ENCODE assay signal across 23 mouse cellular contexts in the genomic region with DNA sequence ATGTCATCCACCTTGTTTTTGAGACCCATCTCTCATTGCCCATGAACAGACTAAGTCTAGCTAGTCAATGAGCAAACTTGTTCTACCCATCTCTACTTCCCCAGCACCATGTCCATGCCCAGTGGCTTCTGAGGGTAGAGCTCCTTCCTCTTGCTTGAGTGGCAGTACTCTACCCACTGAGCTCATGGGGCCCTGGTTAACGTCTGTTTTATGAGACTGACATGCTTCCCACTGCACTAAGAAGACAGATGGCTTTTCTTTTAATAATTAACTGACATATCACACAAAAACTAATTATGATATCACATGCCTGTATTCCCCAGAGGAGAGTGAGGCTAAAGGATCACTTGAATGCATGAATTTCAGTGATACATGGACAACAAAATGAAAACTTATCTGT.
DNase-seq lines count a peak whose midpoint lies in the region; ATAC-seq and TF ChIP-seq lines count a peak whose summit lies in the region.
"Had no signal": no experiment of that assay in that cellular context is flagged by ENCODE, and none has a peak within 500 bp of the region (broad histone marks: within the 10 kb centered on the region; RNA-seq: fewer than 3 reads in every experiment).

No protein-coding gene starts in this region.

- H3K4me1 ChIP-seq in intestine, embryonic 15.5 days (replicated peaks) = no peaks in the 10 kb centered on the region
- no peaks in the 10 kb centered on the region for H3K4me1 ChIP-seq in intestine, postnatal 0 days (replicated peaks; ENCODE audit: control insufficient read depth, insufficient read depth, low read length)
- no peaks in the 10 kb centered on the region for H3K4me1 ChIP-seq in hindbrain, postnatal 0 days (ENCODE audit: insufficient read depth, low read length)
- H3K4me1 ChIP-seq: embryonic facial prominence, embryonic 10.5 days; embryonic facial prominence, embryonic 12.5 days; forebrain, embryonic 13.5 days; forebrain, embryonic 15.5 days had no signal

- ATAC-seq in intestine, embryonic 15.5 days = peak; percentile 88
- peak; percentile 73 for ATAC-seq in intestine, postnatal 0 days
- no peak for ATAC-seq in hindbrain, postnatal 0 days
- ATAC-seq: activated CD4-positive, CD25-positive, alpha-beta regulatory T cell, adult 4 months; CD4-positive, CD25-positive, alpha-beta regulatory T cell, adult 4 months; forebrain, embryonic 13.5 days; forebrain, embryonic 15.5 days; Patski had no signal

- H3K27ac ChIP-seq in intestine, embryonic 15.5 days = no peak overlapping the region
- no peak overlapping the region for H3K27ac ChIP-seq in intestine, postnatal 0 days (ENCODE audit: low read depth, low read length)
- H3K27ac ChIP-seq in hindbrain, postnatal 0 days = no peak overlapping the region
- H3K27ac ChIP-seq: embryonic facial prominence, embryonic 10.5 days; embryonic facial prominence, embryonic 12.5 days; forebrain, embryonic 13.5 days; forebrain, embryonic 15.5 days had no signal

- no peak overlapping the region for H3K9ac ChIP-seq in intestine, embryonic 15.5 days
- no peak overlapping the region for H3K9ac ChIP-seq in intestine, postnatal 0 days (ENCODE audit: low read depth, low read length)
- H3K9ac ChIP-seq in hindbrain, postnatal 0 days (replicated peaks; ENCODE audit: low read length) = no peak overlapping the region
- H3K9ac ChIP-seq: embryonic facial prominence, embryonic 12.5 days; forebrain, embryonic 13.5 days; forebrain, embryonic 15.5 days had no signal

- no peak overlapping the region for H3K4me2 ChIP-seq in intestine, embryonic 15.5 days (replicated peaks)
- H3K4me2 ChIP-seq in intestine, postnatal 0 days (replicated peaks; ENCODE audit: low read depth) = no peak overlapping the region
- no peak overlapping the region for H3K4me2 ChIP-seq in hindbrain, postnatal 0 days (ENCODE audit: low read depth, low read length)
- H3K4me2 ChIP-seq: embryonic facial prominence, embryonic 12.5 days; forebrain, embryonic 13.5 days; forebrain, embryonic 15.5 days had no signal

- no peak overlapping the region for H3K4me3 ChIP-seq in intestine, embryonic 15.5 days (replicated peaks)
- H3K4me3 ChIP-seq in intestine, postnatal 0 days (ENCODE audit: low read depth, low read length) = no peak overlapping the region
- H3K4me3 ChIP-seq in hindbrain, postnatal 0 days (ENCODE audit: low read length) = no peak overlapping the region
- H3K4me3 ChIP-seq: embryonic facial prominence, embryonic 10.5 days; embryonic facial prominence, embryonic 12.5 days; forebrain, embryonic 13.5 days; forebrain, embryonic 15.5 days had no signal

- H3K27me3 ChIP-seq in intestine, embryonic 15.5 days (replicated peaks) = no peaks in the 10 kb centered on the region
- H3K27me3 ChIP-seq in intestine, postnatal 0 days (replicated peaks; ENCODE audit: control insufficient read depth, insufficient read depth, low read length) = no peaks in the 10 kb centered on the region
- no peaks in the 10 kb centered on the region for H3K27me3 ChIP-seq in hindbrain, postnatal 0 days (ENCODE audit: insufficient read depth, low read length)
- H3K27me3 ChIP-seq: CH12.LX; embryonic facial prominence, embryonic 12.5 days; forebrain, embryonic 13.5 days; forebrain, embryonic 15.5 days had no signal

- intact Hi-C loops in heart, postnatal 14 days (cut with DNase I) = no loop called here

- DNase-seq in heart, adult 11 months = peak; percentile 14
- DNase-seq in heart, postnatal 14 days = no peak
- no peak for DNase-seq in hindbrain, postnatal 0 days (ENCODE audit: low spot score)
- DNase-seq: adrenal gland, adult 8-10 months; adrenal gland, postnatal 14 days; adrenal gland, postnatal 36 days; B cell, adult 2 months; cerebellum, adult 11-12 months; cerebellum, adult 2 months; cerebellum, adult 9-10 months; cerebellum, postnatal 10 days; cerebellum, postnatal 25 days had no signal

- no peaks in the 10 kb centered on the region for H3K36me3 ChIP-seq in intestine, embryonic 15.5 days
- no peaks in the 10 kb centered on the region for H3K36me3 ChIP-seq in intestine, postnatal 0 days (ENCODE audit: control insufficient read depth, insufficient read depth)
- no peaks in the 10 kb centered on the region for H3K36me3 ChIP-seq in hindbrain, postnatal 0 days (ENCODE audit: insufficient read depth, low read length)
- H3K36me3 ChIP-seq: embryonic facial prominence, embryonic 10.5 days; embryonic facial prominence, embryonic 12.5 days; forebrain, embryonic 15.5 days; G1E had no signal

- no peak for TF ChIP-seq CTCF in intestine, postnatal 0 days (IDR thresholded peaks at IDR 0.05; ENCODE audit: low read depth)
- no peak for TF ChIP-seq CTCF in hindbrain, postnatal 0 days (IDR thresholded peaks at IDR 0.05; ENCODE audit: low read depth)

- 55% methylated on average over 1 of the region's 1 CpGs for WGBS in intestine, embryonic 15.5 days
- WGBS in intestine, postnatal 0 days = 18% methylated on average over 1 of the region's 1 CpGs
- WGBS in hindbrain, postnatal 0 days = 24% methylated on average over 1 of the region's 1 CpGs

- no peaks in the 10 kb centered on the region for H3K9me3 ChIP-seq in intestine, embryonic 15.5 days
- no peaks in the 10 kb centered on the region for H3K9me3 ChIP-seq in intestine, postnatal 0 days (ENCODE audit: control insufficient read depth)
- no peaks in the 10 kb centered on the region for H3K9me3 ChIP-seq in hindbrain, postnatal 0 days (ENCODE audit: low read length)
- H3K9me3 ChIP-seq: embryonic facial prominence, embryonic 10.5 days; embryonic facial prominence, embryonic 12.5 days; forebrain, embryonic 13.5 days; forebrain, embryonic 15.5 days; G1E had no signal
